Mouse (Mus musculus) midbrain, postnatal 0 days (tissue): ENCODE data around the gene Nutm1. TPM values are rescaled to one million over a fixed set of nuclear protein-coding genes. Genes with fewer than 3 reads are reported as not detected.

Source experiments
- ATAC-seq: fragments of 200-750 bp; cut with Nextera tagmentation; 2 replicates; pipeline ENCODE4 v1.8.0; 2017; ENCODE audit warnings: moderate number of reproducible peaks, mild to moderate bottlenecking, moderate TSS enrichment, moderate library complexity; ENCODE audit not compliant: low FRiP score
- DNase-seq: peaks from one replicate; pipeline ENCODE4 v3.0.0-alpha.2; 2015; ENCODE audit warnings: low spot score
- H3K27ac ChIP-seq: fragments of 300-500 bp; sonication (generic); 2 replicates; pipeline ENCODE4 v1.5.1; 2014; ENCODE audit warnings: low read depth, mild to moderate bottlenecking, low read length, mixed read lengths
- H3K27me3 ChIP-seq: fragments of 300-500 bp; sonication (generic); 2 replicates; pipeline ENCODE4 v1.6.1; 2014; ENCODE audit warnings: low read length, control low read depth, mixed read lengths; ENCODE audit not compliant: insufficient read depth
- H3K36me3 ChIP-seq: fragments of 300-500 bp; sonication (generic); 2 replicates; pipeline ENCODE4 v1.6.1; 2014; ENCODE audit warnings: low read length, control low read depth, mixed read lengths; ENCODE audit not compliant: insufficient read depth
- H3K4me1 ChIP-seq: fragments of 300-500 bp; sonication (generic); 2 replicates; pipeline ENCODE4 v1.6.1; 2014; ENCODE audit warnings: mild to moderate bottlenecking, control low read depth, antibody characterized with exemption, low read length, mixed read lengths; ENCODE audit not compliant: insufficient read depth
- H3K4me2 ChIP-seq: fragments of 300-500 bp; sonication (generic); 2 replicates; pipeline ENCODE4 v1.6.1; 2014; ENCODE audit warnings: low read depth, mild to moderate bottlenecking, low read length, mixed read lengths; ENCODE audit not compliant: poor library complexity, severe bottlenecking
- H3K4me3 ChIP-seq: fragments of 300-500 bp; sonication (generic); 2 replicates; pipeline ENCODE4 v1.5.1; 2014; ENCODE audit warnings: low read depth, mild to moderate bottlenecking, low read length, moderate library complexity
- H3K9ac ChIP-seq: fragments of 300-500 bp; sonication (generic); replicated peaks from 2 replicates; pipeline ENCODE4 v1.6.1; 2014; ENCODE audit warnings: mild to moderate bottlenecking, low read length, moderate library complexity, mixed read lengths; ENCODE audit not compliant: poor library complexity, severe bottlenecking
- H3K9me3 ChIP-seq: fragments of 300-500 bp; sonication (generic); 2 replicates; pipeline ENCODE4 v1.6.1; 2016; ENCODE audit warnings: low read length, control low read depth
- CTCF ChIP-seq: IDR thresholded peaks from 2 replicates; pipeline ENCODE4 v1.5.1; 2016; ENCODE audit warnings: antibody characterized with exemption, mild to moderate bottlenecking
- WGBS: fragments of 180-500 bp; shearing (Covaris S2); extraction: QIAGEN DNeasy Blood & Tissue Kit; methylation state at CpG from one replicate; pipeline ENCODE4 v1.1.7; 2014; 5-methylcytosine and 5-hydroxymethylcytosine counted together
- polyA plus RNA-seq: library from polyadenylated mRNA; unstranded; fragments of >200 nt; fragmentation: Nextera tagmentation; extraction: Ambion mirVana; gene quantifications from 2 replicates; pipeline ENCODE4 v1.2.1, GENCODE M21; 2015
- total RNA-seq: library from RNA; depleted of rRNA; stranded (reverse); fragments of >200 nt; gene quantifications from 2 replicates; pipeline ENCODE4 v1.2.3, GENCODE M21; 2014; rRNA removed

Nutm1 gene
- total and polyA plus RNA-seq, 2 experiments from 2014 or later = 0.09 TPM; not detected in 1

- 89% methylated on average over 5 of the region's 5 CpGs for WGBS
- H3K4me1 ChIP-seq = no peaks in the 10 kb centered on the region
- no peak overlapping the region for H3K9ac ChIP-seq
- ATAC-seq (no peak), DNase-seq (no peak)
- no peak for TF ChIP-seq CTCF
- H3K9me3 ChIP-seq = no peaks in the 10 kb centered on the region
- H3K4me2 ChIP-seq = no peak overlapping the region
- no peak overlapping the region for H3K27ac ChIP-seq
- no peak overlapping the region for H3K4me3 ChIP-seq
- H3K36me3 ChIP-seq = no peaks in the 10 kb centered on the region
- H3K27me3 ChIP-seq = no peaks in the 10 kb centered on the region
Measured at GRCm38 (mm10) chr2:112220880-112221279, 38.2 kb downstream of the Nutm1 start.

GRCm38 (mm10) chr2:112217614-112218013 is 41.5 kb downstream of the Nutm1 start:
- Histone ChIP-seq H3K9me3 (no peaks in the 10 kb centered on the region), H3K4me1 (no peaks in the 10 kb centered on the region), H3K9ac (no peak overlapping the region), H3K27me3 (no peaks in the 10 kb centered on the region), H3K27ac (no peak overlapping the region), H3K4me3 (no peak overlapping the region), H3K4me2 (no peak overlapping the region), H3K36me3 (no peaks in the 10 kb centered on the region)
- DNase-seq (no peak), ATAC-seq (no peak)
- no peak for TF ChIP-seq CTCF
- 87% methylated on average over 6 of the region's 6 CpGs for WGBS

GRCm38 (mm10) chr2:112215977-112216376 is 43.1 kb downstream of the Nutm1 start:
- DNase-seq = peak; percentile 72
- no peaks in the 10 kb centered on the region for H3K9me3 ChIP-seq
- no peak overlapping the region for H3K9ac ChIP-seq
- H3K4me1 ChIP-seq = no peaks in the 10 kb centered on the region
- H3K27ac ChIP-seq = no peak overlapping the region
- H3K4me3 ChIP-seq = no peak overlapping the region
- H3K36me3 ChIP-seq = no peaks in the 10 kb centered on the region
- no peaks in the 10 kb centered on the region for H3K27me3 ChIP-seq
- H3K4me2 ChIP-seq = no peak overlapping the region
- whole genome bisulfite sequencing = 17% methylated on average over 1 of the region's 1 CpGs
- ATAC-seq = peak; percentile 63; the same call in 1 of the 2 replicates
- peak; percentile 82 for TF ChIP-seq CTCF

- peak; percentile 8 for DNase-seq
- no peak for TF ChIP-seq CTCF
- no peak overlapping the region for H3K27ac ChIP-seq
- no peaks in the 10 kb centered on the region for H3K36me3 ChIP-seq
- H3K9me3 ChIP-seq = no peaks in the 10 kb centered on the region
- ATAC-seq = 0 out of 2 replicates have a peak, but pooled peaks have one; percentile 3
- H3K27me3 ChIP-seq = no peaks in the 10 kb centered on the region
- H3K4me1 ChIP-seq = no peaks in the 10 kb centered on the region
- WGBS = 80% methylated on average over 2 of the region's 2 CpGs
- no peak overlapping the region for H3K9ac ChIP-seq
- H3K4me3 ChIP-seq = no peak overlapping the region
- H3K4me2 ChIP-seq = no peak overlapping the region
Measured at GRCm38 (mm10) chr2:112210699-112211098, 48.4 kb downstream of the Nutm1 start.

- H3K27me3 ChIP-seq = no peaks in the 10 kb centered on the region
- H3K4me1 ChIP-seq = no peaks in the 10 kb centered on the region
- DNase-seq (peak; percentile 92), ATAC-seq (peak; percentile 90)
- no peak overlapping the region for H3K4me3 ChIP-seq
- H3K4me2 ChIP-seq = no peak overlapping the region
- no peak for TF ChIP-seq CTCF
- no peak overlapping the region; the same call in 1 of the 2 replicates for H3K27ac ChIP-seq
- 53% methylated on average over 6 of the region's 6 CpGs for WGBS
- H3K36me3 ChIP-seq = no peaks in the 10 kb centered on the region
- H3K9ac ChIP-seq = no peak overlapping the region
- no peaks in the 10 kb centered on the region for H3K9me3 ChIP-seq
Measured at GRCm38 (mm10) chr2:112210142-112210541, 48.9 kb downstream of the Nutm1 start.

- Histone ChIP-seq H3K27ac (no peak overlapping the region), H3K4me1 (no peaks in the 10 kb centered on the region), H3K27me3 (no peaks in the 10 kb centered on the region), H3K36me3 (no peaks in the 10 kb centered on the region), H3K4me2 (no peak overlapping the region), H3K9me3 (no peaks in the 10 kb centered on the region), H3K9ac (no peak overlapping the region), H3K4me3 (no peak overlapping the region)
- no peak for ATAC-seq
- no peak for TF ChIP-seq CTCF
- peak; percentile 27 for DNase-seq
- 61% methylated on average over 6 of the region's 6 CpGs for WGBS
Measured at GRCm38 (mm10) chr2:112203056-112203455, 56.0 kb downstream of the Nutm1 start.

Other genes with a start within 250 kb of the Nutm1 start
- not detected in 2 replicates for gene Olfr1310, start 246.6 kb downstream of the Nutm1 start, total RNA-seq
- gene Olfr1310, start 246.6 kb downstream of the Nutm1 start, polyA plus RNA-seq = not detected in 2 replicates
- not detected in 2 replicates for gene Olfr1311, start 234.9 kb downstream of the Nutm1 start, total RNA-seq
- not detected in 2 replicates for gene Olfr1311, start 234.9 kb downstream of the Nutm1 start, polyA plus RNA-seq
- not detected in 2 replicates for gene Olfr1312, start 209.1 kb downstream of the Nutm1 start, total RNA-seq
- gene Olfr1312, start 209.1 kb downstream of the Nutm1 start, polyA plus RNA-seq = not detected in 2 replicates
- gene Olfr1313, start 181.4 kb downstream of the Nutm1 start, total RNA-seq = not detected in 2 replicates
- not detected in 2 replicates for gene Olfr1313, start 181.4 kb downstream of the Nutm1 start, polyA plus RNA-seq
- gene Olfr1314, start 162.5 kb downstream of the Nutm1 start, total RNA-seq = not detected in 2 replicates
- not detected in 2 replicates for gene Olfr1314, start 162.5 kb downstream of the Nutm1 start, polyA plus RNA-seq
- not detected in 2 replicates for gene Olfr1315-ps1, start 143.9 kb downstream of the Nutm1 start, total RNA-seq
- not detected in 2 replicates for gene Olfr1315-ps1, start 143.9 kb downstream of the Nutm1 start, polyA plus RNA-seq
- gene Olfr1316, start 124.3 kb downstream of the Nutm1 start, total RNA-seq = 0.16 TPM in 1 of 2 replicates, not detected in the other
- not detected in 2 replicates for gene Olfr1316, start 124.3 kb downstream of the Nutm1 start, polyA plus RNA-seq
- not detected in 2 replicates for gene Olfr1317, start 119.0 kb downstream of the Nutm1 start, total RNA-seq
- not detected in 2 replicates for gene Olfr1317, start 119.0 kb downstream of the Nutm1 start, polyA plus RNA-seq
- gene Olfr1318, start 105.1 kb downstream of the Nutm1 start, total RNA-seq = not detected in 2 replicates
- 0.05 TPM in 1 of 2 replicates, not detected in the other for gene Olfr1318, start 105.1 kb downstream of the Nutm1 start, polyA plus RNA-seq
- 23.3 and 37.2 TPM in 2 replicates for gene Lpcat4, start 19.8 kb downstream of the Nutm1 start, total RNA-seq
- gene Lpcat4, start 19.8 kb downstream of the Nutm1 start, polyA plus RNA-seq = 20.2 and 21.6 TPM in 2 replicates
- gene Nop10, start 2.6 kb upstream of the Nutm1 start, total RNA-seq = 75.7 and 111 TPM in 2 replicates
- gene Nop10, start 2.6 kb upstream of the Nutm1 start, polyA plus RNA-seq = 151 and 158 TPM in 2 replicates
- gene Slc12a6, start 6.5 kb upstream of the Nutm1 start, total RNA-seq = 69.7 and 81.6 TPM in 2 replicates
- gene Slc12a6, start 6.5 kb upstream of the Nutm1 start, polyA plus RNA-seq = 13.3 and 14.1 TPM in 2 replicates
- gene Gm21985, start 7.0 kb upstream of the Nutm1 start, total RNA-seq = 2.3 and 2.5 TPM in 2 replicates
- gene Gm21985, start 7.0 kb upstream of the Nutm1 start, polyA plus RNA-seq = not detected in 2 replicates
- gene Emc4, start 108.7 kb upstream of the Nutm1 start, total RNA-seq = 113 and 129 TPM in 2 replicates
- gene Emc4, start 108.7 kb upstream of the Nutm1 start, polyA plus RNA-seq = 219 and 242 TPM in 2 replicates
- 15.1 and 18.7 TPM in 2 replicates for gene Katnbl1, start 119.9 kb upstream of the Nutm1 start, total RNA-seq
- gene Katnbl1, start 119.9 kb upstream of the Nutm1 start, polyA plus RNA-seq = 19.8 and 20.1 TPM in 2 replicates
- 16.8 and 19.5 TPM in 2 replicates for gene Emc7, start 195.7 kb upstream of the Nutm1 start, total RNA-seq
- 33.1 and 33.5 TPM in 2 replicates for gene Emc7, start 195.7 kb upstream of the Nutm1 start, polyA plus RNA-seq
- 7.6 and 7.7 TPM in 2 replicates for gene Chrm5, start 221.5 kb upstream of the Nutm1 start, total RNA-seq
- 2.7 and 3.1 TPM in 2 replicates for gene Chrm5, start 221.5 kb upstream of the Nutm1 start, polyA plus RNA-seq
- 6.7 and 8.9 TPM in 2 replicates for gene Aven, start 233.7 kb upstream of the Nutm1 start, total RNA-seq
- 2.8 and 3.5 TPM in 2 replicates for gene Aven, start 233.7 kb upstream of the Nutm1 start, polyA plus RNA-seq